Mouse (Mus musculus) liver, postnatal 0 days (tissue): ENCODE results near the gene Arsa. TPM values are rescaled to one million over a fixed set of nuclear protein-coding genes. Genes with fewer than 3 reads are reported as not detected.

Experiments
- ATAC-seq: fragments of 200-750 bp; cut with Nextera tagmentation; 2 replicates; pipeline ENCODE4 v1.8.0; 2017; ENCODE audit warnings: mild to moderate bottlenecking, moderate library complexity
- DNase-seq: peaks from one replicate; pipeline ENCODE4 v3.0.0-alpha.2; 2016
- H3K27ac ChIP-seq: fragments of 300-500 bp; sonication (generic); 2 replicates; pipeline ENCODE4 v1.5.1; 2014; ENCODE audit warnings: antibody characterized with exemption, moderate library complexity, mild to moderate bottlenecking, low read depth
- H3K27me3 ChIP-seq: fragments of 300-500 bp; sonication (generic); 2 replicates; pipeline ENCODE4 v1.6.1; 2014; ENCODE audit warnings: low read length, control low read depth, mixed read lengths; ENCODE audit not compliant: insufficient read depth
- H3K36me3 ChIP-seq: fragments of 300-500 bp; sonication (generic); replicated peaks from 2 replicates; pipeline ENCODE4 v1.6.1; 2014; ENCODE audit warnings: mild to moderate bottlenecking, control low read depth, low read length, moderate library complexity, mixed read lengths; ENCODE audit not compliant: insufficient read depth
- H3K4me1 ChIP-seq: fragments of 300-500 bp; sonication (generic); 2 replicates; pipeline ENCODE4 v1.6.1; 2014; ENCODE audit warnings: antibody characterized with exemption, mild to moderate bottlenecking, control low read depth; ENCODE audit not compliant: insufficient read depth
- H3K4me2 ChIP-seq: fragments of 300-500 bp; sonication (generic); 2 replicates; pipeline ENCODE4 v1.6.1; 2014; ENCODE audit warnings: low read depth, mild to moderate bottlenecking, low read length, moderate library complexity, mixed read lengths
- H3K4me3 ChIP-seq: fragments of 300-500 bp; sonication (generic); 2 replicates; pipeline ENCODE4 v1.5.1; 2014; ENCODE audit warnings: low read depth, low read length
- H3K9ac ChIP-seq: fragments of 300-500 bp; sonication (generic); replicated peaks from 2 replicates; pipeline ENCODE4 v1.6.1; 2014; ENCODE audit warnings: mild to moderate bottlenecking, moderate library complexity
- H3K9me3 ChIP-seq: fragments of 300-500 bp; sonication (generic); 2 replicates; pipeline ENCODE4 v1.6.1; 2016; ENCODE audit warnings: mild to moderate bottlenecking, control low read depth, low read length, mixed read lengths
- CTCF ChIP-seq: sonication (generic); IDR thresholded peaks from 2 replicates; pipeline ENCODE4 v1.5.1; 2016; ENCODE audit warnings: antibody characterized with exemption, low read depth
- EP300 ChIP-seq: IDR thresholded peaks from 2 replicates; pipeline ENCODE4 v1.6.1; 2016; ENCODE audit warnings: antibody characterized with exemption, low read depth, mild to moderate bottlenecking
- WGBS: fragments of 180-500 bp; shearing (Covaris S2); extraction: QIAGEN DNeasy Blood & Tissue Kit; methylation state at CpG from one replicate; pipeline ENCODE4 v1.1.7; 2014; ENCODE audit not compliant: insufficient replicate concordance; 5-methylcytosine and 5-hydroxymethylcytosine counted together
- polyA plus RNA-seq: library from polyadenylated mRNA; unstranded; fragments of >200 nt; fragmentation: Nextera tagmentation; extraction: Ambion mirVana; gene quantifications from 2 replicates; pipeline ENCODE4 v1.2.1, GENCODE M21; 2015

Gene Arsa
- polyA plus RNA-seq, 1 experiment from 2014 or later, result 5.5 TPM

GRCm38 (mm10) chr15:89497391-89498048 is 20.3 kb upstream of the Arsa start:
- 29% methylated on average over 4 of the region's 4 CpGs for WGBS
- TF ChIP-seq EP300 (peak; percentile 71), CTCF (no peak)
- H3K4me3 ChIP-seq, result peak overlapping the region; percentile 56
- peaks cover 52% of the 10 kb centered on the region for H3K27me3 ChIP-seq
- ATAC-seq (peak; percentile 64), DNase-seq (no peak)
- no peaks in the 10 kb centered on the region for H3K9me3 ChIP-seq
- peak overlapping the region; percentile 55; the same call in 1 of the 2 replicates for H3K27ac ChIP-seq
- H3K4me2 ChIP-seq, result no peak overlapping the region
- no peaks in the 10 kb centered on the region for H3K36me3 ChIP-seq
- H3K4me1 ChIP-seq, result peaks cover 15% of the 10 kb centered on the region
- peak overlapping the region; percentile 38 for H3K9ac ChIP-seq

GRCm38 (mm10) chr15:89496841-89497240 is 19.6 kb upstream of the Arsa start:
- no peak for ATAC-seq
- H3K4me3 ChIP-seq, result no peak overlapping the region

GRCm38 (mm10) chr15:89496131-89496530 is 18.9 kb upstream of the Arsa start:
- Histone ChIP-seq H3K4me3 (no peak overlapping the region), H3K36me3 (no peaks in the 10 kb centered on the region), H3K27me3 (peaks cover 50% of the 10 kb centered on the region), H3K27ac (no peak overlapping the region), H3K9ac (no peak overlapping the region), H3K4me1 (peaks cover 15% of the 10 kb centered on the region), H3K4me2 (no peak overlapping the region), H3K9me3 (no peaks in the 10 kb centered on the region)
- ATAC-seq (no peak), DNase-seq (no peak)
- TF ChIP-seq EP300 (no peak), CTCF (no peak)
- 64% methylated on average over 4 of the region's 4 CpGs for WGBS

More at GRCm38 (mm10) chr15:89496841-89497240, 19.6 kb upstream of the Arsa start:
- TF ChIP-seq EP300, result no peak
- no peak for TF ChIP-seq CTCF
- WGBS, result 40% methylated on average over 2 of the region's 2 CpGs
- Histone ChIP-seq H3K27ac (0 out of 2 replicates have a peak overlapping the region, but pooled peaks have one; percentile 18), H3K27me3 (peaks cover 52% of the 10 kb centered on the region), H3K9me3 (no peaks in the 10 kb centered on the region), H3K9ac (no peak overlapping the region), H3K4me2 (no peak overlapping the region), H3K4me1 (peaks cover 15% of the 10 kb centered on the region), H3K36me3 (no peaks in the 10 kb centered on the region)
- no peak for DNase-seq

DNA sequence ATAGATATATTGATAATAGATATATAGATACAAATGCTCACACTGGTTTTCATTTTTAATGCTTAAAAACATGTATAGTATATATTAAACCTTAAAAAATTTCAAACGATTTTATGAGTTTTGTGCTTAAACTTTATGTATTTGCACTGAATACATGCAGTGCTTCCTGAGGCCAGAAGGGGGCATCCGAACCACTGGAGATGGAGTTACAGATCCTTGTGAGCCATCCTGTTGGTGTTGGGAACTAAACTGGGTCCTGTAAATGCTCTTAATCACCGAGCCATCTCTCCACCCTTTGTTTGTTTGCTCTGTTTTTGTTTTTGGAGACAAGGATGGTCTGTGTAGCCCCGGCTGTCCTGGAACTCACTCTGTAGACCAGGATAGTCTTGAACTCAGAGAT is 17.7 kb upstream of the Arsa start:
- ATAC-seq (no peak), DNase-seq (no peak)
- no peak overlapping the region for H3K4me2 ChIP-seq
- H3K27ac ChIP-seq, result no peak overlapping the region
- no peak overlapping the region for H3K9ac ChIP-seq
- H3K4me3 ChIP-seq, result no peak overlapping the region
- no peak for TF ChIP-seq EP300
- peak; percentile 58 for TF ChIP-seq CTCF
- H3K36me3 ChIP-seq, result no peaks in the 10 kb centered on the region
- H3K27me3 ChIP-seq, result peaks cover 38% of the 10 kb centered on the region
- WGBS, result 66% methylated on average over 4 of the region's 4 CpGs
- no peaks in the 10 kb centered on the region for H3K9me3 ChIP-seq
- H3K4me1 ChIP-seq, result peaks cover 10% of the 10 kb centered on the region

DNA sequence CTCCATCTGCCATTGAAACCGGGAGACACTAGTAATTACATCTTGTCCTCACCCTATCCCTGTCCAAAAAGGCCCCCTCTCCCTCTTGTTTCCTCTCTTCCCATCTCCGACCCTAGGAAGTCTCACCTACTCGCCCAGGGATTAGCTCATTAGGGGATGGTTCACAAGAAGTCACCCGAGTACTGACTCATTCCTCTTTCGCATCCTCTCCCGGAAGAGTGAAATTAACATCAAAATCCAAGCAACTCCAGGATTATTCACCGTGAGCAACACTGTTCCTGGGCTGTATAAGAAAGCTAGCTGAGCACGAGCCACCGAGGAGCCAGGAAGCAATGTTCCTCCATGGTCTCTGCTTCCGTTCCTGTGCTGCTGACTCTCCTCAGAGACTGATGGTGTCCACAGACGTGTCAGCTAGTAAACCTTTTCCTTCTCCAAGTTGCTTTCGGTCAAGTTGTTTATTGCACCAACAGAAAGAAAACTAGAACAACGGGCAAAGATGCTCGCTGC is 11.4 kb upstream of the Arsa start:
- no peak for DNase-seq
- Histone ChIP-seq H3K4me3 (no peak overlapping the region), H3K4me2 (no peak overlapping the region), H3K27ac (no peak overlapping the region), H3K36me3 (no peaks in the 10 kb centered on the region), H3K27me3 (no peaks in the 10 kb centered on the region), H3K9ac (no peak overlapping the region), H3K4me1 (no peaks in the 10 kb centered on the region), H3K9me3 (no peaks in the 10 kb centered on the region)
- TF ChIP-seq CTCF, result no peak
- TF ChIP-seq EP300, result no peak
- WGBS, result 49% methylated on average over 14 of the region's 14 CpGs
- no peak for ATAC-seq

DNA sequence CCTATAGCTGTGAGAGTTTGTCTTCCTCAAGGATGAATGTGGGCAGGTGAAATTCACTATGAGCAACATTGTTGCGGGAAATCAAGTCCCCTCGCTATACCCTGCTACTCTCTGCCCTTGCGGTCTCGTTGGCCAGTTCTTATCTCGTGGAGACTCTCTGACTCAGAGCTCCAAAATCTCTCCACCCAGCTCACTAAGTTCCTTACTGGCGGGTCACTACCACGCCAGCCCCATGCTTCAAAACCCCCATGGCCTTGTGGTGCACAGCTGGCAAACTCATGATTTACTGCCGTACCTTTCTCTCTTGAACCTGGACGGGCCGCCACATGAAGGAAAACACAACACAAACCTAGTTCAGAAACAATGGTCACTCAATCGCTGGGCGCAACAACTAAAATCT is 11.0 kb upstream of the Arsa start:
- H3K27me3 ChIP-seq, result no peaks in the 10 kb centered on the region
- no peaks in the 10 kb centered on the region for H3K4me1 ChIP-seq
- TF ChIP-seq EP300 (no peak), CTCF (no peak)
- no peak overlapping the region for H3K27ac ChIP-seq
- ATAC-seq (no peak), DNase-seq (no peak)
- no peak overlapping the region for H3K4me3 ChIP-seq
- H3K36me3 ChIP-seq, result no peaks in the 10 kb centered on the region
- no peaks in the 10 kb centered on the region for H3K9me3 ChIP-seq
- no peak overlapping the region for H3K4me2 ChIP-seq
- H3K9ac ChIP-seq, result no peak overlapping the region
- WGBS, result 57% methylated on average over 12 of the region's 12 CpGs
